Mouse (Mus musculus) small intestine, adult 2 months (tissue): ENCODE results near the gene Coro1c.

Experiments used
- CTCF ChIP-seq: fragments of 200-500 bp; IDR thresholded peaks from 2 replicates; pipeline ENCODE4 v1.5.1; 2012; ENCODE audit warnings: low read depth, mild to moderate bottlenecking, control low read depth, inconsistent platforms, low read length, moderate library complexity, mixed read lengths; ENCODE audit not compliant: insufficient replicate concordance, insufficient read length; ENCODE audit errors: extremely low read depth
- POLR2A ChIP-seq: fragments of 200-500 bp; IDR thresholded peaks from 2 replicates; pipeline ENCODE4 v1.6.1; 2012; ENCODE audit warnings: low read depth, mild to moderate bottlenecking, control low read depth, inconsistent platforms, low read length, moderate library complexity

GRCm38 (mm10) chr5:113806414-113806813 is 102.1 kb downstream of the Coro1c start:
- TF ChIP-seq CTCF (no peak), POLR2A (no peak)
